Mouse (Mus musculus) cortical plate, adult 2 months (tissue): ENCODE measurements around the gene Brsk2.
A peak's percentile ranks its signal among the peaks of the same experiment; 100 is the strongest.

Source experiments
- CTCF ChIP-seq: fragments of 200-500 bp; IDR thresholded peaks from 2 replicates; pipeline ENCODE4 v1.5.1; 2011; ENCODE audit warnings: mild to moderate bottlenecking, control low read depth, low read length; ENCODE audit not compliant: insufficient read depth; ENCODE audit errors: extremely low read depth
- POLR2A ChIP-seq: fragments of 200-500 bp; IDR thresholded peaks from 2 replicates; pipeline ENCODE4 v1.6.1; 2011; ENCODE audit warnings: mild to moderate bottlenecking, low read length, control low read depth; ENCODE audit not compliant: insufficient read depth; ENCODE audit errors: extremely low read depth

- TF ChIP-seq CTCF = peak; percentile 82
- TF ChIP-seq POLR2A = no peak
These were observed 67.0 kb downstream of the Brsk2 start for GRCm38 (mm10) chr7:142016562-142016961.
